Mouse (Mus musculus): ENCODE results near the gene Gm44965.

GRCm38 (mm10) chr6:48602080-48602741 lies 8.5 kb downstream of the Gm44965 start:
- no peak for TF ChIP-seq CTCF (IDR thresholded peaks at IDR 0.05; ENCODE audit: borderline replicate concordance, insufficient read depth, low read depth, low read length)
- TF ChIP-seq POLR2A (IDR thresholded peaks at IDR 0.05; ENCODE audit: borderline replicate concordance, insufficient read depth, low read length): no peak; the same call in 1 of the 2 replicates

All from cerebellum, adult 2 months (tissue).